Mouse (Mus musculus) granulocyte monocyte progenitor cell, adult 5-6 weeks (primary cell): ENCODE results near the gene Rptor. TPM values are rescaled to one million over a fixed set of nuclear protein-coding genes. Genes with fewer than 3 reads are reported as not detected.

Experiments
- ATAC-seq: replicated peaks from 2 replicates; pipeline ENCODE4 v1.8.0; 2016; ENCODE audit warnings: mild to moderate bottlenecking, moderate TSS enrichment, inconsistent platforms; ENCODE audit not compliant: poor library complexity, severe bottlenecking
- total RNA-seq, 2 experiments: library from RNA; stranded (forward) in 1 of 2; stranded (reverse) in 1 of 2; fragments of 200-712, 200-1000 nt in 1 of 2; fragments of >200 nt in 1 of 2; fragmentation: Nextera tagmentation in 1 of 2; gene quantifications; 2 replicates each; pipeline ENCODE4 v1.2.3; 2014 to 2017

The Rptor gene
- total RNA-seq, 2 experiments from 2014 or later, result 20.9 to 33.0 TPM

DNA sequence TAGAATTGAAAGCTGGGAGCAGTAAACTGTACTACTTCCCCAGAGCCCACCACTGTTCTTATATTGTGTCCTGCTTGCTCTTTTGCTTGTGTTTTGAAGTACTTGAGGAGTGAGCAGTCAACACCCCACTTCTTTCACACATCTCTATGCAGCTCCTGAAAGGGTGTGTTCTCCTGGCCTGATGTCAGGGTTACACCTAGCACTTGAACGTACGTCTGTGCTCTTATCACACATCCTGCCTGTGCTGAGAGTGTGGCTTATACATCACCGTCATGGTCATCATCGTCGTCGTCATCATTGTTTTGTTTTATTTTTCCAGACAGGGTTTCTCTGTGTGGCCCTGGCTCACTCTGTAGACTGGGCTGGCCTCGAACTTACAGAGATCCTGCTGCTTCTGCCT, 41.4 kb downstream of the Rptor start:
- no peak for ATAC-seq

DNA sequence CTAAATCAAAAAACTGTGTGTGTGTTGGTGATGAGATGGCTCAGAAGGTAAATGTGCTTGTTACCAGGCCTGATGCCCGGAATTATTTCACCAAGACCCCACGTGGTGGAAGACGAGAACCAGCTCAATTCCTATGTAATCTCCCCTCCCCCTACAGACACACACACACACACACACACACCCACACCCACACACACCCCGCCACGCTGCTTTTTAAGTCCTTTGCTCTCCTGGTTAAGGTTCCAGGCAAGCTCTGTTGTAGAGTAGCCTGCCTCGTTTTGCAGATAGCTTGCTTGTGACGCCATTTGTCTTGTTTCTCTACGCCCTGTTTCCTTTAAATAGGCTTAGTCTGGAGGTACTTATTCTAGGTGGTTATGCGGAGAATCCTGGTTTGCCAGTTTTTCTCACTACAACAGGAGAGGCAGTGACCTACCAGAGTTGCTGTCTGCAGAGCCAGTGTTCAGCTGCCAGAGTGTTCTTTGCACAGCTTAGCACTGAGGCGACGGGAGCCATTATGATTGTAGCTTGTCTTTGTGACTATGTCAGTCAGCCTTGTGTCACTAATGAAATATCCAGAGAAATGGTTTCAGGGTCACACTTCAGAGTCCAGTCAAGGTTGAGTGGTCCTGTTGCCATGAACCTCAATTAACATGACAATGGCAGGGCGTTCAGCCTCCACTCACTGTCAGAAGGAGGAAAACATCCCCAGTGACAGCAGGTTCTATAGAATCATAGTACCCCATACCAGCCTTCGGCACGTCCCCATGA, 42.1 kb downstream of the Rptor start:
- no peak for ATAC-seq

DNA sequence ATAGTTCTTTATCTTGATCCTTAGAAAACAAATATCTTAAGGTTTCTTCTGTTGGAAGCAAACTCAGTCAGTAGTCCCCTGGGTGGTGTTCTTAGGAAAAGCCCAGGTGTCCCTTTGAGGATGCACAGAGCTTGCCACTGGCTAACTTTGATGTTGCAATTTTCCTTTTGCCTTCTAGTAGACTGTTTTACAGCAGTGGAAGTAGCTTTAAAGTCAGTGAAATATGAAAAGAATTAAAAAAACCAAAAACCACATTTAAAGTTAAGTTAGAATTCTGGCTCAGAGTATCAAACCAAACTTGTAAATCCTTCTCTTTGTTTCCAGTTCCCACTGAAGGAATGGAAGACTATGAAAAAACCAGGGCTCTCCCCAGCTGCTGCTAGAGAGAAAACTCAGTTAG, 47.8 kb downstream of the Rptor start:
- ATAC-seq, result no peak

DNA sequence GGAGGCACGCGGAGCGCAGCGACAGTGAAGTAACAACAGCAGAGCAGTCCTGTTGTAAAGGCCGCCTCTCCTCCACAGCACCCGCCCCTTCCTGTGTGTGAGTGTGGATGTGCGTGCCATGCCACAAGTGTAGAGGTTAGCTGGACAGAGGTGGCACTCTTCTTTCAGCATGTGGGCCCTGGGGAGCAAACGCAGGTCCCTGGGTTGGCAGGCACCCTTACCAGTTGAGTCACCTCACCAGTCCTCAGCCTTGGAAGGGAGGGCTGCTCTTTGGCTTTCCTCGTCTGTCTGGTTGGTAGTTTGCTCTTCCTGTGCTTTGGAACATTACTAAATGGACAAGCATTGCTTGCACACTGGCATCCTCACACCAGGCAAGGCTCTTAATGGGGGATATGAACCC, 50.6 kb downstream of the Rptor start:
- no peak for ATAC-seq

DNA sequence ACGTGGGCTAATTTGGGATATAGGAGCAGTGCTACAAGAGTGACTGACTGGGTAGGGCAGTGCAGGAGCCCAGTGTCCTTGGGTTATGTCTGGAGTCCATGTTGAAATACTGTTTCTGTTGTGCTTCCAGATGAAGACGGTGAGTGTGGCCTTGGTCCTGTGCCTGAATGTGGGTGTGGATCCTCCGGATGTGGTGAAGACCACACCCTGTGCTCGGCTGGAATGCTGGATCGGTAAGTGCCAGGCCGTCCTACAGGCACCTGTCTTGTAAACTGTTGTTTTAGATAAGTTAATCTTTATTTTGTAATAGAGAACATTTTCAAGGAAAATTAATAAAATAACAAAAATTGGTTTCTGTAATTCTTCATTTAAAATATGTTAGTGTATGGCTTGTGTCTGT, 54.8 kb downstream of the Rptor start:
- ATAC-seq, result no peak

DNA sequence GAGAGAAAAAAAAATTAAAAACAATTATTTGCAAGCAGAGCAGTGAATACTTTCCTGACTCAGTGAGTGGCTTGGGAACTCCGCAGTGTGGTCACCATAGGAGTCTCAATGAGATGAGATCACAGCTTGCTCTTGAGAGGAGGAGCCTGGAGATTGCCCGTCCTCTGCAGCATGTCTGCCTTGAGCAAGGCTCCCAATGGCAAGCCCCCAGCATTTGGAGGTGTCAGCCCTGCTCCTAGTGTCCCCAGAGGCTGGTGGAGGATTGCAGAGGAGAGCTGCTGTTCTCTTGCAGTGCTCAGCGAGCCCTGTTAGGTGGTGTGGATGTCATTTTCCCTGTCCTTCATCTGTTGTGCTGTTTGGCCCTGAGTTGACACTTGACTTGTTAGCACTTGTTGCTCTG, 56.6 kb downstream of the Rptor start:
- no peak for ATAC-seq

DNA sequence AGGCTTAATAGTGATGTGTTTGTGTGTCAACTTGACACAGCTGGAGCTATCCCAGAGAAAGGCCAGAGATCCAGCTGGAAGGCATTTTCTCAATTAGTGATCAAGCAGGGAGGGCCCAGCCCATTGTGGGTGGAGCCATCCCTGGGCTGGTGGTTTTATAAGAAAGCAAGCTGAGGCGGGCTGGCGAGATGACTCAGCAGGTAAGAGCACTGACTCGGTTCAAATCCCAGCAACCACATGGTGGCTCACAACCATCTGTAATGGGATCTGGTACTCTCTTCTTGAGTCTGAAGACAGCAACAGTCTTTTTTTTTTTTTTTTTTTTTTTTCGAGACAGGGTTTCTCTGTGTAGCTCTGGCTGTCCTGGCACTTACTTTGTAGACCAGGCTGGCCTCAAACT, 58.8 kb downstream of the Rptor start:
- peak; percentile 50 for ATAC-seq

DNA sequence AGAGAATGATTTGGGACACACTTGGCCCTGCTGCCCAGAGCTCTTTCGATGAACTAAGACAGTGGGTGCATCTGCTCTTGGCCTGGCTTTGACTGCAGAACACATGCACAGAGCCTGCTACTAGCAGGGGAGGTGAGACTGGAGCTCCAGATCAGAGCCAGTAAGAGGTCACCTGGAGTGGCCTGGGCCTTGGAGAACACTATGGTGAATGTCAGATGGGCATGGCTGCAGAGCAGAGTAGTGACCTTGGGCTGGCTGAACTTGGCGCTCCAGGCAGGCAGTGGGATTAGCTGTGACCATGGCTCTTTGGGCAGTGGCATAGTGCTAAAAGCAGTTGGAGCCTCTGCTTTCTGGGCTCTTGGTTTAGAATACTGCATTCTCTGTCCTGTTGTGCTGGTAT, 61.2 kb downstream of the Rptor start:
- no peak for ATAC-seq

DNA sequence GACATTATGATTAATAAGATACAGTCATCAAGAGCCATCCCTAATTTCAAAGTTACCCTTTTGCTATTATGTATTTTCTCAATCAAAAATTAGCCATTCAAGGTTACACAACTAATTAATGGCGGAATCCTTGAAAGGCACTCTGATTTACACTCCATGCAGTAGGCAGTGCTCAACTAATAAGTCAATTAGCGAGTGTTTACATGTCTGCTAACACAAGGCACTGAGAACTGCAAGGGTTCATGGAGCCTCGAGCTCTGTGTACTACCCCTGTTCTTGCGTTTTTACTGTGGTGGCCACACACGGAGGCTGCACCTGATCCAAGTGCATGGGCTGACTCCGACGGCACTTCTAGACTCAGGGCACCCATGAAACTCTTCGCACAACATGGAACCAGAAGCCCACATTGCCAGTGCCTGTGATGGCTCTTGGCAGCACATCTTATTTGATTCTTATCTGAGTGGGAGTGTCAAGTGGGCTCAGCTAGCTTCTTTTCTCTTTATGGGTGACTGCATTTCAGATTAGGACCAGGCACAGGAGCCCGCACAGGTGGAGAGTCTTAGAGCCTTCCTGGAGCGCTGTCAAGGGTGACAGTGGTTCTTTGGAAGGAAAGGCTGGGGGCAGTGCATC, 62.1 kb downstream of the Rptor start:
- no peak for ATAC-seq

DNA sequence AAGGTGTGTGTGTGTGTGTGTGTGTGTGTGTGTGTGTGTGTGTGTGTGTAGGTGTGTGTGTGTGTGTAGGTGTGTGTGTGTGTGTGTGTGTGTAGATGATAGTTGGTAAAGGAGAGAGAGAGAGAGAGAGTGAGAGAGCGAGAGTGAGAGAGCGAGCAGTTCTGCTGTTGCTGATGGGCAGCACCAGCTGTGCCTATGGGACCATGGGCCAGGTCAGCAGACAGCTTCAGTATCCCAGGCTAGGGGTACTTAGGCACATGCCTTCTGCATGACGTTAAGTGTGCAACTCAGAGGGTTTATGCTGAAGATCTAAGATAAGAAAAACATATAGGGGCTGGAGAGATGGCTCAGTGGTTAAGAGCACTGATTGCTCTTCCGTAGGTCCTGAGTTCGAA, 62.6 kb downstream of the Rptor start:
- no peak for ATAC-seq

DNA sequence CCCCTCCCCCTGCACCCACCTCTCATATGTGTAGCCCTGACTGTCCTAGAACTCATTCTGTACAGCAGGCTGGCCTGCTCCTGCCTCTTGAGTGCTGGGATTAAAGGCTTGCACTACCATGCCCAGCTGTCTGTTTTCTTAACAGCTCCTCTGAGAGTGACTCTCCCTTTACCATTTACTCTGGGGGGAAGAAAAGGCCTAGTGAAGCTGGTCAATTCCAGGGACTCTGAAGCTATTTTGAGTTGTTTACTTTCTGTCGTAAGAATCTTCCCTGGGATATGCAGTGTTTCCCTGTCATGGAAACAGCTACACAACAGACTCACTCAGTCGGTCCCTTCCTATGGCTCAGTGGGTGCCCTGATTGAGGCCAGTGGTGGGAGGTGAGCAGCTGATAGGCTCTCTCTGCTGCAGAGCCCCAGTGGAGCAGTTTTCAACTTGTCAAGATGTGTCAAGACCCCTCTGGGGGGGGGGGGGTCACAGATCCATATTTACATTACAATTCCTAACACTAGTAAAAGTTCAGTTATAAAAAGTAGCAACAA, 63.9 kb downstream of the Rptor start:
- no peak for ATAC-seq

DNA sequence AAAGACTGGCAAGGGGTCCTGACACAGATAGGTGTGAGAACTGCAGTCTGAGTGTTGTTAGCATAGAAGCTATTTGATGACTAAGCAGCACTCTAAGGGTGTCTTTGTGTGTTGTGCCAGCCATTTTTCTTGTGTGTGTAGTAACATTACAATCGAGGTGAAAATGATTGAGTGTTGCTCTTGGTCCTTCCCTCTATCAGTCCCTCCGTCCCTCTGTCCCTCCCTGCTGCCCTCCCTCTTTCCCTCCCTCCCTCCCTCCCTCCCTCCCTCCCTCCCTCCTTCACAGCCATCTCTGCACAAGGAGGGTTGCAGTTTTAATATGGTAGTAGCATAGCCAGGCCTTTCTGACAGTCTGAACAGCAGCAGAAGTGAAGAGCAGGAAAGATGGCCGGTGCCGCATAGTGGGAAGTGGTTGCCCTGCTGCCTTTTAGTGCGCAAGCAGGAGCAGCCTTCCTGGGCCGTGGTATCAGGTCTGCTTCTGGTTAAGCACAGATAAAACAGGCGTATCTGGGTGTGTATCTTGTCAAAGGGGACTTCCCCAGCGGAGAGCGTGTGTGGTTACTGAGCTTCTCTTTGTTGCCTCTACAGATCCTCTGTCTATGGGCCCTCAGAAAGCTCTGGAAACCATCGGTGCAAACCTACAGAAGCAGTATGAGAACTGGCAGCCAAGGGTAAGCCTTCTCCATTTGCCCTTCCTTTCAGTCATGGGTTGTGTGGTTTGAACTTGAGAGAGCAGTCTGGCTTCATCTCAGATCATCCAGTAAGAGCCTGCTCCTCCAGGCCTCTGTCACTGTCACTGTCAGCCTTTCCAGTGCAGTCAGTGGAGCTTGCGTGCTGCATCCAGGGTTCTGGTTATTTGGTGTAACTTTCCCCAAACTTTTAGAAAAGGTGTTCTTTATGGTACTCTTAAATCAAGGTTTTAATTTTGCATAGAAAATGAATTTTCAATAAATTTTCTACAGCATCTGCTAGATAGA, 68.3 kb downstream of the Rptor start:
- ATAC-seq, result peak; percentile 85

DNA sequence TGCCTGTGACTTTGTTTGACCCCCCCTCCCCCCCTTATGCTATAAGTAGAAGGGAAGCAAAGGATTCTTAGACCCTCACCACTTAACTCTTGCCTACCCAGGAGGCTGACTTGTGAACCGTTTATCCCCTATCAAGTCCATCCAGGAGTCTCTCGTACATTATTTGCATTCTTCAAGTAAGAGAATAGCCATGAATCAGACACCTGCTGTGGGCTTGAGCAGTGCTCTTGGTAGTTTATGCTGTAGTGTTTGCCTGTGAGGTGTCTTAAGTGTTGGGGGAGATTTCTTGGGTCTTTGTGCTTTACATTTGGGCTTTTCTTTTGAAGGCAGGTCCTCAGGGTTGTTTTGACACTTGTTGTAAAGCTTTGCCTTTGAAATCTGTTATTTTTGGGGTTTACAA, 69.3 kb downstream of the Rptor start:
- no peak for ATAC-seq

DNA sequence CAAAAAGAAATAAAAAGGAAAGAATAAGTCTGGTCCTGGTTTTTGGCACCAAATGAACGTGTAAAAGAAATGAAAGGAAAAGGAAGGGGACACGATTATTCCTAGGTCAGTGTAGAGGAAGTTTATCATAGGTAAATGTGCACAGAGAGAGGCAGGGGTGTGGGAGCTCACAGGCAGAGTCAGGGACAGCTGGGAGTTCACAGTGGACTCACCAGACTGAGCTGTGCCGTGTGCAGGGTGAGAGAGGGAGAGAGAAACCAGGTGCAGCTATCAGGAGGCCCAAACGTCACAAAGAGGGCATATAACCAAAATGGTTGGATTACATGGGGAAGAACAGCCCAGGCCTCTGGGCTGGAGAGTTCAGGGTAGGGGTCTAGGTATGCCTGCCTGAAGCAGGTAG, 70.1 kb downstream of the Rptor start:
- ATAC-seq, result no peak

DNA sequence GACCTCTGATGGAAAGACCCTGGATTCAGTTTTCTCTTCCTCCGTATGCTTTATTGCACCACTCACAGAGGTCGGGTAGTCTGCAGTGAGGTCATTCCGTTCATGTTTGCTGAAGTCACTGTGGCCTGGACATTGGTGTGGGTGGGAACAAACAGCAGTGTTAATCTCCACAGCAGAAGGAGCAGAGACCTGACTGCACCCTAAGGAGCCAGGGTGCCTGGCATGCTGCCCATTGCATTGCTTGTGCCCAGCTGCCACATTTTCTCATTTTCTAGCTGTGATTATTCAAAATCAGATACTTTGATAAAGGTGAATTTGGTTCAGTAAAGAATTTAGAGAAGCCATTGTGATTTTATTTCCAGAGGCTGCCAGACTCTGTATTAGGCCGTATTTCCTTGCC, 72.1 kb downstream of the Rptor start:
- no peak for ATAC-seq

DNA sequence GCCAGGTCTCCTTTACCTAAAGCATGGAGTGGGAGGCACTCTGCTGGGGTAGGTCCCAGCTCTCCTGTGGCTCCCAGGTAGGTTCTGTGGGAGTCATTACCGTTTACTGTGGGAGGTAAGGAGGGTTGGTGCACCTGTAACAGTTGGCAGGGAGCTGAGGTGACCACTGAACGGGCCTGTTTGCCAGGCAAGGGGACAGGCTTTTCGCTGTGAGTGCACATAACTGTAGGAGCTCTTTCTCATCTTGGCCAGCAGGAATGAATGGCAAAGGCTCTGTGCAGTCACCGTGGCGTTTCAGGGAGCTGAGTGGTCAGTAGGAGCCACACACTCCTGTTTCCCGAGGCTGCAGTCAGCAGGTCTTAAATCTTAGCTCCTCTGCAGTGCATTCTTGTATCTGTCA, 72.8 kb downstream of the Rptor start:
- ATAC-seq, result no peak

DNA sequence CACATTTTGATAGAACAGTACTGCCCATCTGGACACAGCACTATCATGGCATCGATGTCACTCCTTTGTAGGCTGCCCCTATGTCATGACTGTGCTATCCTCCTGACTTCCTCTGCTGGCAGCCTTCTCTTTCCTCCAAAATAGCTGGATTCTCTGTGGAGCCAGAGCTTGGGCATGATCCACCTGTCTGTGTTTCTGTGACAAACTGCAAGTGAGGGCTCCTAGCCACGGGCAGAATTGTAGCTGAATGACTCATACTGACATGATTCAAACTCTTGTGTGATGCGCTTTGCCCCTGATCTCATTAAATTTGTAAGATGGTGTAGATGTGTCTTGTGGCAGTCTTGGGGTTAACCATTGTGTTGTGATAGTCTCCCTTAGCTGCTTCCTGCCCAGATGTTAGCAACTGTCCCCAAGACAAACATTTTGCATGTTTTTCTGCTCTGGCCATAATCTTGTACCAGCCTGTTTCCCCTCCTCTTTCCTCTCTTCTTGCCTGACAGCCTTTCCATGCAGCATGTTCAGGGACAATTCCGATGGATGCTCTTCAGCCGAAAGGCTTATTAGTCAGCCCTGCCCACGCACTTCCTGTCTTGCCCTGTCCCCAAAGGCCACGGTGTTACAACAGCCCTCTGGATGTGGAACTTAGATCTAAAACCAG, 74.2 kb downstream of the Rptor start:
- peak; percentile 75 for ATAC-seq

DNA sequence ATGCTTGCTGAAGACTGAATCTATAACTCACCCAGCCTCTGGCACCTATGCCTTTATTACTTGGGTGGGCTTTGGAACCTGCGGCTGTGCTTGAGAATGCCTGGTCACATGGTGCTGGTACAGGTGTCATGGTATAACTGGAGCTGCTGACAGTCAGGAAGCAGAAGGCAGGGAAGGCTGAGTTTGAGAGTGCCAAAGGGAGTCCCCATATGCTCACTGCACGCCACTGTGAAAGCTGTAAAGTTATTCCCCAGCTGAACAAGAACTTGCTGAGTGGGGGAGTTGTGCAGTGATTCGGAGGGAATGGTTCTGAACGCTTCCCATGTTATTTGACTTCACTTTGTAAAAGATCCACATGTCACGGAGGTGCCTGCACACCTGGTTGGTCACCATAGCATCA, 75.7 kb downstream of the Rptor start:
- no peak for ATAC-seq

DNA sequence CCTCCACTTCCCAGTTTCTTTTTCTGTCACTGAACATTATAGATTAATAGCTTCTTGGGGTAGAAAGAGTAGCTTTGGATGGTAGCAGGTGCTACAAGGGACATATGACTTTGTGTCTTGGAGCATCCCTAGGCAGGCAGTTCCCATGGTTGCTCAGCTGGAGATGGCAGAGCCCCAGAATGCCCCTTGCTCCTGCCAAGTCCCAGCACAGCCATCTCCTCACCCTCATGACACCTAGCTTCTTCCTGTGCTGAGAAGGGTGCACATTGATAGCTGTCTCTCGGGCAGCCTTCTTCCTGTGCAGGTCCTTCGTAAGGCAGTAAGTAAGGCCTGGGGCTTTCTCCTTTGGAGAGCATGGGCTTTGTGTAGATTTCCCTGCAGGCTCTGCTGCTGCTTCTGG, 78.0 kb downstream of the Rptor start:
- ATAC-seq, result no peak

DNA sequence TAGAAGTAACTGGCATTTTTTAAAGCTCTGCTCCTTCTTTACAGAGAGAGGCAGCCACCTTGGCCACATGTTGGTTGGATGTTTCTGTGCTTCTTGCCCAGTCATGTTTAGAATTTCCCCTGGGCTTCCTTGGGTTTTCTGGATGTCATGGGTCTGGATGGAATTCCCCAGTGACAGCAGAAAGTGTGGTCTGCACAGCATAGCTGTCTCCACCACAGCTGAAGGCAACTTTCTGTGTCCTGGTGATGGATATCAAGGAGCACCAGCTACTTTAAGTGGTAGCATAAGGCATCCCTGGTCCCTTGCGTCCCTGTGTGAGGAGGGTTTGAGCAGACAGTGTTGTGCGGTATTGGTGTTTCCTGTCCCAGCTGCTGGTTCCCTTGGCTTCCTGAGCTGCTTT, 79.6 kb downstream of the Rptor start:
- ATAC-seq, result no peak
